Mouse (Mus musculus) neural tube, embryonic 15.5 days (tissue): ENCODE results near the gene Ralgds. TPM values are rescaled to one million over a fixed set of nuclear protein-coding genes. Genes with fewer than 3 reads are reported as not detected.
A peak's percentile ranks its signal among the peaks of the same experiment; 100 is the strongest.

Experiments used
- ATAC-seq: fragments of 200-750 bp; cut with Nextera tagmentation; 2 replicates; pipeline ENCODE4 v1.8.0; 2017; ENCODE audit warnings: mild to moderate bottlenecking, moderate TSS enrichment, moderate library complexity; ENCODE audit not compliant: low FRiP score
- H3K27ac ChIP-seq: fragments of 300-500 bp; sonication (generic); replicated peaks from 2 replicates; pipeline ENCODE4 v1.5.1; 2015; ENCODE audit warnings: mild to moderate bottlenecking, inconsistent platforms
- H3K27me3 ChIP-seq: fragments of 300-500 bp; sonication (generic); replicated peaks from 2 replicates; pipeline ENCODE4 v1.6.1; 2015; ENCODE audit warnings: inconsistent platforms
- H3K36me3 ChIP-seq: fragments of 300-500 bp; sonication (generic); 2 replicates; pipeline ENCODE4 v1.6.1; 2015; ENCODE audit warnings: inconsistent platforms
- H3K4me1 ChIP-seq: fragments of 300-500 bp; sonication (generic); 2 replicates; pipeline ENCODE4 v1.6.1; 2015; ENCODE audit warnings: inconsistent platforms
- H3K4me2 ChIP-seq: fragments of 300-500 bp; sonication (generic); 2 replicates; pipeline ENCODE4 v1.6.1; 2015; ENCODE audit warnings: inconsistent platforms, mild to moderate bottlenecking, moderate library complexity
- H3K4me3 ChIP-seq: fragments of 300-500 bp; sonication (generic); replicated peaks from 2 replicates; pipeline ENCODE4 v1.5.1; 2015; ENCODE audit warnings: mild to moderate bottlenecking, inconsistent platforms
- H3K9ac ChIP-seq: fragments of 300-500 bp; sonication (generic); replicated peaks from 2 replicates; pipeline ENCODE4 v1.6.1; 2015; ENCODE audit warnings: mild to moderate bottlenecking, inconsistent platforms
- H3K9me3 ChIP-seq: fragments of 300-500 bp; sonication (generic); replicated peaks from 2 replicates; pipeline ENCODE4 v1.6.1; 2016; ENCODE audit warnings: inconsistent platforms
- WGBS: fragments of 180-500 bp; shearing (Covaris S2); methylation state at CpG from one replicate; pipeline ENCODE4 v1.1.7; 2015; ENCODE audit warnings: mixed read lengths; 5-methylcytosine and 5-hydroxymethylcytosine counted together
- polyA plus RNA-seq: library from polyadenylated mRNA; unstranded; fragments of >200 nt; fragmentation: Nextera tagmentation; extraction: Ambion mirVana; gene quantifications from 2 replicates; pipeline ENCODE4 v1.2.1, GENCODE M21; 2015

The Ralgds gene
- polyA plus RNA-seq, 1 experiment from 2014 or later = 70.4 TPM

- peaks cover 98% of the 10 kb centered on the region for H3K4me1 ChIP-seq
- no peaks in the 10 kb centered on the region for H3K27me3 ChIP-seq
- WGBS = 28% methylated on average over 7 of the region's 7 CpGs
- H3K9me3 ChIP-seq = no peaks in the 10 kb centered on the region
- peak overlapping the region; percentile 80 for H3K4me2 ChIP-seq
- H3K27ac ChIP-seq = peak overlapping the region; percentile 82
- ATAC-seq = no peak
- 0 out of 2 replicates have a peak overlapping the region, but pooled peaks have one; percentile 61 for H3K4me3 ChIP-seq
- 0 out of 2 replicates have a peak, but pooled peaks cover 2% of the 10 kb centered on the region for H3K36me3 ChIP-seq
- peak overlapping the region; percentile 23; the same call in 1 of the 2 replicates for H3K9ac ChIP-seq
These were observed 22.7 kb downstream of the Ralgds start for GRCm38 (mm10) chr2:28535650-28536049.

- Histone ChIP-seq H3K9me3 (no peaks in the 10 kb centered on the region), H3K4me2 (0 out of 2 replicates have a peak overlapping the region, but pooled peaks have one; percentile 80), H3K36me3 (0 out of 2 replicates have a peak, but pooled peaks cover 2% of the 10 kb centered on the region), H3K9ac (no peak overlapping the region), H3K27me3 (no peaks in the 10 kb centered on the region), H3K4me1 (peaks cover 95% of the 10 kb centered on the region), H3K4me3 (no peak overlapping the region), H3K27ac (no peak overlapping the region)
- ATAC-seq = no peak
- 70% methylated on average over 4 of the region's 4 CpGs for WGBS
These were observed 23.2 kb downstream of the Ralgds start for GRCm38 (mm10) chr2:28536166-28536565.

GRCm38 (mm10) chr2:28536766-28537633 lies 24.1 kb downstream of the Ralgds start:
- no peaks in the 10 kb centered on the region for H3K9me3 ChIP-seq
- H3K4me3 ChIP-seq = no peak overlapping the region
- H3K27me3 ChIP-seq = no peaks in the 10 kb centered on the region
- no peak overlapping the region for H3K4me2 ChIP-seq
- no peak overlapping the region for H3K9ac ChIP-seq
- peaks cover 88% of the 10 kb centered on the region for H3K4me1 ChIP-seq
- peaks cover 7% of the 10 kb centered on the region for H3K36me3 ChIP-seq
- no peak overlapping the region for H3K27ac ChIP-seq
- ATAC-seq = no peak
- 73% methylated on average over 11 of the region's 11 CpGs for WGBS

DNA sequence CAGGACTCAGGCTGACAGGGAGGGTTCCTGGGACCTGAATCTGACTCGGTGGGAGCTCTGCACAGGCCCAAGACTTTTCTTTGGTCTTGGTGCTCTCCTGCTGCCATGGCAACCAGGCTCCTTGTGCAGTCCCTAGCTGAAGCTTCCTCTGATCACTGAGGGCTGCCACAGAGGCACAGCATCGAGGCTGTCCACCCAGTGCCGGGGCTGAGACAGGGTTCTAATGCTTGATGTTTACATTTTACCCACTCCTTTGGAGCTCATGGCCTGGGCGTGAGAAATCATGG lies 24.7 kb downstream of the Ralgds start:
- no peak overlapping the region for H3K4me3 ChIP-seq
- H3K27me3 ChIP-seq = no peaks in the 10 kb centered on the region
- no peaks in the 10 kb centered on the region for H3K9me3 ChIP-seq
- no peak for ATAC-seq
- H3K36me3 ChIP-seq = peaks cover 13% of the 10 kb centered on the region
- H3K9ac ChIP-seq = no peak overlapping the region
- H3K4me2 ChIP-seq = no peak overlapping the region
- no peak overlapping the region for H3K27ac ChIP-seq
- peaks cover 82% of the 10 kb centered on the region for H3K4me1 ChIP-seq
- WGBS = 36% methylated on average over 4 of the region's 4 CpGs

GRCm38 (mm10) chr2:28537995-28538816 lies 25.3 kb downstream of the Ralgds start:
- H3K9me3 ChIP-seq = no peaks in the 10 kb centered on the region
- 65% methylated on average over 8 of the region's 8 CpGs for WGBS
- peaks cover 76% of the 10 kb centered on the region for H3K4me1 ChIP-seq
- ATAC-seq = no peak
- H3K27ac ChIP-seq = peak overlapping the region; percentile 78
- no peak overlapping the region for H3K4me3 ChIP-seq
- H3K9ac ChIP-seq = no peak overlapping the region
- H3K27me3 ChIP-seq = no peaks in the 10 kb centered on the region
- no peak overlapping the region for H3K4me2 ChIP-seq
- peaks cover 18% of the 10 kb centered on the region for H3K36me3 ChIP-seq

GRCm38 (mm10) chr2:28538817-28539128 lies 25.8 kb downstream of the Ralgds start:
- no peak for ATAC-seq
- peak overlapping the region; percentile 78 for H3K27ac ChIP-seq
- no peak overlapping the region for H3K4me2 ChIP-seq
- no peaks in the 10 kb centered on the region for H3K27me3 ChIP-seq
- 71% methylated on average over 1 of the region's 1 CpGs for WGBS
- peaks cover 71% of the 10 kb centered on the region for H3K4me1 ChIP-seq
- H3K9me3 ChIP-seq = no peaks in the 10 kb centered on the region
- no peak overlapping the region for H3K4me3 ChIP-seq
- H3K36me3 ChIP-seq = peaks cover 24% of the 10 kb centered on the region
- H3K9ac ChIP-seq = peak overlapping the region; percentile 4; the same call in 1 of the 2 replicates

- WGBS = 35% methylated on average over 7 of the region's 7 CpGs
- Histone ChIP-seq H3K4me2 (0 out of 2 replicates have a peak overlapping the region, but pooled peaks have one; percentile 9), H3K9me3 (no peaks in the 10 kb centered on the region), H3K9ac (peak overlapping the region; percentile 4; the same call in 1 of the 2 replicates), H3K27ac (peak overlapping the region; percentile 78), H3K36me3 (peaks cover 28% of the 10 kb centered on the region), H3K27me3 (no peaks in the 10 kb centered on the region), H3K4me1 (peaks cover 67% of the 10 kb centered on the region), H3K4me3 (no peak overlapping the region)
- ATAC-seq = no peak
These were observed 26.3 kb downstream of the Ralgds start for GRCm38 (mm10) chr2:28539206-28539605.

- peak overlapping the region; percentile 78 for H3K27ac ChIP-seq
- ATAC-seq = no peak
- WGBS = 75% methylated on average over 2 of the region's 2 CpGs
- H3K27me3 ChIP-seq = no peaks in the 10 kb centered on the region
- H3K4me2 ChIP-seq = no peak overlapping the region
- no peak overlapping the region; the same call in 1 of the 2 replicates for H3K9ac ChIP-seq
- no peak overlapping the region for H3K4me3 ChIP-seq
- H3K9me3 ChIP-seq = no peaks in the 10 kb centered on the region
- H3K4me1 ChIP-seq = peaks cover 59% of the 10 kb centered on the region
- peaks cover 36% of the 10 kb centered on the region for H3K36me3 ChIP-seq
These were observed 27.0 kb downstream of the Ralgds start for GRCm38 (mm10) chr2:28539949-28540348.

DNA sequence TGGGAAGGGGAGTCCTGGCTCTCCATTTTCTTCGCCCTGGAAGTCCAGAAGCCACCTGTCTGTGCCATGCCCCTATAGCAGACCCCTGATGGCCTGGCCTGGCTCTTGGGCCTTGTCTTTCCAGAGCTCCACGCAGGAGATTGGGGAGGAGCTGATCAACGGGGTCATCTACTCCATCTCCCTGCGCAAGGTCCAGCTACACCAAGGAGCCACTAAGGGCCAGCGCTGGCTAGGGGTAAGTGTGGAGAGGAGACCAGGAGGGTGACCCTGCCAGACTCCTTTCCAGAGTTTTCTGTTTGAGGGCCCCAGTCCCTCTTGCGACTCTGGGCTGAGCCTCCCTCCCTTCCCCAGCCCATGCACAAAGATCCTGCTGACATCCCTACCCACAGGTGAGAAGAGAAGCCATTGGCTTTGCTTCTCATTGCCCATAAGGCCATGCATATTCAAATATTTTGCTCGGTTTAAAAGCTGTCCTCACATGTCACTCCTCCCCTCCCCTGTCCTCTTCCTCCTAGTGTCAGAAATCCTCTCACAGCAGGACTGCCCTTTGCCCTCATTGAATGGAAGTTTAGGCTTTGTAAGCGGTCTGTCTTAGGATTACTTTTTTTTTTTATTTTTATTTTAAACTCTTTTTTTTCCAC lies 27.8 kb downstream of the Ralgds start:
- peaks cover 43% of the 10 kb centered on the region for H3K36me3 ChIP-seq
- no peak overlapping the region for H3K4me2 ChIP-seq
- 83% methylated on average over 8 of the region's 8 CpGs for WGBS
- H3K4me1 ChIP-seq = peaks cover 52% of the 10 kb centered on the region
- H3K4me3 ChIP-seq = no peak overlapping the region
- H3K27ac ChIP-seq = no peak overlapping the region
- no peak for ATAC-seq
- H3K9ac ChIP-seq = no peak overlapping the region; the same call in 1 of the 2 replicates
- no peaks in the 10 kb centered on the region for H3K9me3 ChIP-seq
- H3K27me3 ChIP-seq = no peaks in the 10 kb centered on the region

- Histone ChIP-seq H3K4me3 (no peak overlapping the region), H3K27ac (no peak overlapping the region), H3K36me3 (peaks cover 74% of the 10 kb centered on the region), H3K9ac (no peak overlapping the region), H3K4me2 (no peak overlapping the region), H3K9me3 (no peaks in the 10 kb centered on the region), H3K4me1 (peaks cover 20% of the 10 kb centered on the region), H3K27me3 (no peaks in the 10 kb centered on the region)
- ATAC-seq = no peak
- 95% methylated on average over 8 of the region's 8 CpGs for WGBS
These were observed 31.0 kb downstream of the Ralgds start for GRCm38 (mm10) chr2:28543894-28544293.

- H3K27ac ChIP-seq = no peak overlapping the region
These were observed 33.1 kb downstream of the Ralgds start for GRCm38 (mm10) chr2:28545976-28546375.

More at GRCm38 (mm10) chr2:28545976-28546375, 33.1 kb downstream of the Ralgds start:
- Histone ChIP-seq H3K36me3 (peaks cover 92% of the 10 kb centered on the region), H3K9me3 (no peaks in the 10 kb centered on the region), H3K27me3 (no peaks in the 10 kb centered on the region), H3K4me3 (no peak overlapping the region), H3K9ac (no peak overlapping the region), H3K4me2 (no peak overlapping the region), H3K4me1 (no peaks in the 10 kb centered on the region)
- no peak for ATAC-seq
